Mouse (Mus musculus) heart, postnatal 0 days (tissue): ENCODE results near the gene Rapgef1. TPM values are rescaled to one million over a fixed set of nuclear protein-coding genes. Genes with fewer than 3 reads are reported as not detected.

Experiments used
- ATAC-seq: fragments of 200-750 bp; cut with Nextera tagmentation; 2 replicates; pipeline ENCODE4 v1.8.0; 2017; ENCODE audit warnings: low read depth, moderate number of reproducible peaks, moderate library complexity; ENCODE audit not compliant: insufficient read depth
- DNase-seq: peaks from one replicate; pipeline ENCODE4 v3.0.0-alpha.2; 2016; ENCODE audit warnings: low spot score
- H3K27ac ChIP-seq: fragments of 300-500 bp; sonication (generic); 2 replicates; pipeline ENCODE4 v1.5.1; 2014; ENCODE audit warnings: low read depth, mild to moderate bottlenecking
- H3K27me3 ChIP-seq: fragments of 300-500 bp; sonication (generic); 2 replicates; pipeline ENCODE4 v1.6.1; 2014; ENCODE audit warnings: low read length, mixed read lengths; ENCODE audit not compliant: control insufficient read depth, insufficient read depth
- H3K36me3 ChIP-seq: fragments of 300-500 bp; sonication (generic); replicated peaks from 2 replicates; pipeline ENCODE4 v1.6.1; 2014; ENCODE audit warnings: low read length, mixed read lengths; ENCODE audit not compliant: control insufficient read depth, insufficient read depth
- H3K4me1 ChIP-seq: fragments of 300-500 bp; sonication (generic); 2 replicates; pipeline ENCODE4 v1.6.1; 2014; ENCODE audit warnings: antibody characterized with exemption; ENCODE audit not compliant: control insufficient read depth, insufficient read depth
- H3K4me2 ChIP-seq: fragments of 300-500 bp; sonication (generic); 2 replicates; pipeline ENCODE4 v1.6.1; 2014; ENCODE audit warnings: low read depth, mild to moderate bottlenecking, low read length, moderate library complexity
- H3K4me3 ChIP-seq: fragments of 300-500 bp; sonication (generic); 2 replicates; pipeline ENCODE4 v1.5.1; 2014; ENCODE audit warnings: low read depth, low read length
- H3K9ac ChIP-seq: fragments of 300-500 bp; sonication (generic); replicated peaks from 2 replicates; pipeline ENCODE4 v1.6.1; 2014; ENCODE audit warnings: low read depth, low read length, mixed read lengths
- H3K9me3 ChIP-seq: fragments of 300-500 bp; sonication (generic); replicated peaks from 2 replicates; pipeline ENCODE4 v1.6.1; 2016; ENCODE audit warnings: low read length; ENCODE audit not compliant: control insufficient read depth
- CTCF ChIP-seq: IDR thresholded peaks from 2 replicates; pipeline ENCODE4 v1.5.1; 2016; ENCODE audit warnings: antibody characterized with exemption, control low read depth, low read depth
- EP300 ChIP-seq: IDR thresholded peaks from 2 replicates; pipeline ENCODE4 v1.6.1; 2016; ENCODE audit warnings: antibody characterized with exemption, low read depth
- WGBS: fragments of 180-500 bp; shearing (Covaris S2); extraction: QIAGEN DNeasy Blood & Tissue Kit; methylation state at CpG from one replicate; pipeline ENCODE4 v1.1.7; 2014; 5-methylcytosine and 5-hydroxymethylcytosine counted together
- polyA plus RNA-seq: library from polyadenylated mRNA; unstranded; fragments of >200 nt; fragmentation: Nextera tagmentation; extraction: Ambion mirVana; gene quantifications from 2 replicates; pipeline ENCODE4 v1.2.1, GENCODE M21; 2015
- total RNA-seq: library from RNA; depleted of rRNA; stranded (reverse); fragments of >200 nt; gene quantifications from 2 replicates; pipeline ENCODE4 v1.2.3, GENCODE M21; 2014; ENCODE audit warnings: low replicate concordance

The Rapgef1 gene
- total and polyA plus RNA-seq, 2 experiments from 2014 or later: 9.0 to 47.6 TPM

- H3K4me2 ChIP-seq: no peak overlapping the region
- WGBS: 56% methylated on average over 5 of the region's 5 CpGs
- no peaks in the 10 kb centered on the region for H3K9me3 ChIP-seq
- H3K27ac ChIP-seq: no peak overlapping the region
- DNase-seq (no peak), ATAC-seq (no peak)
- no peaks in the 10 kb centered on the region for H3K27me3 ChIP-seq
- H3K36me3 ChIP-seq: peaks cover 58% of the 10 kb centered on the region
- H3K4me3 ChIP-seq: no peak overlapping the region
- TF ChIP-seq EP300: no peak
- TF ChIP-seq CTCF: no peak
- H3K4me1 ChIP-seq: 0 out of 2 replicates have a peak, but pooled peaks cover 3% of the 10 kb centered on the region
- no peak overlapping the region for H3K9ac ChIP-seq
These were observed 71.5 kb downstream of the Rapgef1 start for GRCm38 (mm10) chr2:29691068-29691467.

GRCm38 (mm10) chr2:29691507-29691906 is 72.0 kb downstream of the Rapgef1 start:
- ATAC-seq (no peak), DNase-seq (no peak)
- Histone ChIP-seq H3K4me2 (no peak overlapping the region), H3K36me3 (peaks cover 62% of the 10 kb centered on the region), H3K9me3 (no peaks in the 10 kb centered on the region), H3K4me3 (no peak overlapping the region), H3K4me1 (0 out of 2 replicates have a peak, but pooled peaks cover 3% of the 10 kb centered on the region), H3K9ac (no peak overlapping the region), H3K27ac (no peak overlapping the region), H3K27me3 (no peaks in the 10 kb centered on the region)
- WGBS: 53% methylated on average over 6 of the region's 6 CpGs
- TF ChIP-seq EP300: no peak
- TF ChIP-seq CTCF: no peak

- no peak overlapping the region for H3K9ac ChIP-seq
- no peaks in the 10 kb centered on the region for H3K9me3 ChIP-seq
- no peak overlapping the region for H3K4me2 ChIP-seq
- H3K27ac ChIP-seq: no peak overlapping the region
- TF ChIP-seq EP300 (no peak), CTCF (no peak)
- no peak overlapping the region for H3K4me3 ChIP-seq
- 84% methylated on average over 2 of the region's 2 CpGs for WGBS
- 0 out of 2 replicates have a peak, but pooled peaks cover 3% of the 10 kb centered on the region for H3K4me1 ChIP-seq
- DNase-seq (no peak), ATAC-seq (no peak)
- no peaks in the 10 kb centered on the region for H3K27me3 ChIP-seq
- peaks cover 67% of the 10 kb centered on the region for H3K36me3 ChIP-seq
These were observed 72.7 kb downstream of the Rapgef1 start for GRCm38 (mm10) chr2:29692192-29692591.

DNA sequence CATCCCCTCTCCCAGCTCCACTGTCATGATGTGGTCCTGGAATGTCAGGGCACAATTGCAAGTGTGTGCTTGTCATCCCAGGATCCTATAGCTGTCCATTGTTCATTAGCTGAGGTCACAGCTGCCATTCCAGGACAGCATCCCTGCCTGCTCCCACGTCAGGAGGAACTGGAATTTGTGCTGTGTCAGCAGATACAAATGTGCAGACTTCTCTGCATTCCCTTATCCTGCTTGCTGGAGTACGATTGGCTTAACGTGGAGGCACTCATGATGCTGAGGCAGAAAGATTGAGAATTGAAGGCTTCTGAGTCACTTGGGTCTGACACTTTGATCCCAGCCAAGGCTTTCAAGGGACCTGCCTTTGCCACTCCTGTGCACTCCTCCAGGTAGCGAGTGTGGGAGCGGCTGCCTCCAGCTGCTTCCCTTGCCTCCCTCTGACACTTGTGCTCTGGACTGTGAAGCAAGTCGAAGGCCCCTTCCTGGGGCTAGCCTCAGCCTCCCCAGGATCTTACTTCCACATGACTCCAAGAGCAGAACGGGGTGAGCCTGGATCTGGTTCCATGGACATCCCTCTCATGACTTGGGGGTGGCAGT is 76.8 kb downstream of the Rapgef1 start:
- TF ChIP-seq EP300 (no peak), CTCF (no peak)
- no peaks in the 10 kb centered on the region for H3K9me3 ChIP-seq
- no peak overlapping the region for H3K4me3 ChIP-seq
- ATAC-seq (no peak), DNase-seq (no peak)
- no peak overlapping the region for H3K9ac ChIP-seq
- H3K36me3 ChIP-seq: peaks cover 83% of the 10 kb centered on the region
- 72% methylated on average over 7 of the region's 7 CpGs for WGBS
- 0 out of 2 replicates have a peak, but pooled peaks cover 3% of the 10 kb centered on the region for H3K4me1 ChIP-seq
- no peak overlapping the region for H3K27ac ChIP-seq
- H3K27me3 ChIP-seq: no peaks in the 10 kb centered on the region
- no peak overlapping the region for H3K4me2 ChIP-seq

DNA sequence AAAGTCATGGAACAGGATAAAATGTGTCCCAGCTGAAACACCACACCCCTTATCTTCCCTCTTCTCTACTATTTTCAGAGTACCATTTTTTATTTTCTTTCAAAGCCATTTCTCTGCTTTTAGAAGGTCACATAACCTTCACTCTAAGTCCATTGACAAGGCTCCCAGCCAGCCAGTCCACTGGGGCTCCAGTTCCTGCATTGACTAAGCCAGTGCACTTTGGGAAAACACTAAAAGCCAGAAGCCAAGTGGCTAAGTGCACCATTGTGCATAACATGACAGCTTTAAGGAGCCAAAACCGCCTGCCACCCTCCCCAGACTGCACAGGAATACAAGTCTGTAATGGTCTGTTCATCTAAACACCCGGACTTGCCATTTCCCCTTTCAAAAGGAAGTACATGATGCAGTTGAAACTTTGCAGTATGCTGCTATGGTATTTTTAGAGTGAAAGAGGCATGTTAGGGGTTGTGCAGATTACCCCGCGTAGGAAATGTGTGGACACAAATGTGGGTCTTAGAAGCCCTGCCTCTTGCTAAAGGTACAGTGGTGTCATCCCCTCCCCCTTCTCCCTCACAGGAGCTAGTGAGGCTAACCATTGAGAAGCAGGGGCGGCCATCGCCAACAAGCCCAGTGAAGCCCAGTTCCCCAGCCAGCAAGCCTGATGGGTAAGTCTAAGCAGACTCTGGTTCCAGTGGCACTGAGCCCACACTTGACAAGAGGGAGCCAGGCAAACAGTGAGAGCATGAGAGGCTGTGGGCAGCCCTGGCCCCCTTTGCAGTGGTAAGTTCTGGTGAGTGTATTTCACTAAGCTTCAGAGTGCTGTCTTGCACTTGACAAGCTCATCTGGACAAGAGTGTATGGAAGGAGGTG is 79.1 kb downstream of the Rapgef1 start:
- no peak overlapping the region for H3K9ac ChIP-seq
- H3K27me3 ChIP-seq: no peaks in the 10 kb centered on the region
- H3K4me2 ChIP-seq: no peak overlapping the region
- no peak for DNase-seq
- WGBS: 75% methylated on average over 6 of the region's 6 CpGs
- no peak overlapping the region for H3K27ac ChIP-seq
- H3K9me3 ChIP-seq: no peaks in the 10 kb centered on the region
- no peaks in the 10 kb centered on the region for H3K4me1 ChIP-seq
- peaks cover 83% of the 10 kb centered on the region for H3K36me3 ChIP-seq
- no peak for TF ChIP-seq CTCF
- TF ChIP-seq EP300: no peak
- no peak for ATAC-seq
- no peak overlapping the region for H3K4me3 ChIP-seq
